Mouse (Mus musculus) brown adipose tissue, adult 24 weeks (tissue): ENCODE measurements around the gene Trmt61a. TPM values are rescaled to one million over a fixed set of nuclear protein-coding genes. Genes with fewer than 3 reads are reported as not detected.

Experiments
- H3K27ac ChIP-seq: fragments of 200-500 bp; replicated peaks from 2 replicates; pipeline ENCODE4 v1.5.1; 2012; ENCODE audit warnings: low read depth, mild to moderate bottlenecking, low read length
- H3K4me1 ChIP-seq: fragments of 200-500 bp; 2 replicates; pipeline ENCODE4 v1.6.1; 2012; ENCODE audit warnings: low read length, mixed read lengths; ENCODE audit not compliant: control insufficient read depth, insufficient read depth, insufficient read length
- H3K4me3 ChIP-seq: fragments of 200-500 bp; 2 replicates; pipeline ENCODE4 v1.5.1; 2012; ENCODE audit warnings: low read depth, mild to moderate bottlenecking, low read length, moderate library complexity; ENCODE audit not compliant: insufficient read depth
- polyA plus RNA-seq: library from polyadenylated mRNA; stranded (reverse); fragments of >200 nt; gene quantifications from 2 replicates; pipeline ENCODE4 v1.2.4, GENCODE M21; 2012; ENCODE audit not compliant: missing spikeins, insufficient read depth, insufficient read length

Trmt61a gene
- polyA plus RNA-seq, 1 experiment, result 2.9 TPM

- Histone ChIP-seq H3K27ac (no peak overlapping the region), H3K4me3 (no peak overlapping the region), H3K4me1 (peaks cover 10% of the 10 kb centered on the region)
These were observed 4.9 kb downstream of the Trmt61a start for GRCm38 (mm10) chr12:111682806-111683205.

GRCm38 (mm10) chr12:111686390-111686789 lies 8.5 kb downstream of the Trmt61a start:
- H3K4me3 ChIP-seq, result no peak overlapping the region
- H3K4me1 ChIP-seq, result peaks cover 14% of the 10 kb centered on the region
- no peak overlapping the region for H3K27ac ChIP-seq

GRCm38 (mm10) chr12:111687350-111688068 lies 9.6 kb downstream of the Trmt61a start:
- peaks cover 11% of the 10 kb centered on the region for H3K4me1 ChIP-seq
- H3K27ac ChIP-seq, result peak overlapping the region; percentile 74
- no peak overlapping the region for H3K4me3 ChIP-seq

- H3K27ac ChIP-seq, result peak overlapping the region; percentile 71
- peaks cover 11% of the 10 kb centered on the region for H3K4me1 ChIP-seq
- H3K4me3 ChIP-seq, result no peak overlapping the region
These were observed 10.1 kb downstream of the Trmt61a start for GRCm38 (mm10) chr12:111688069-111688428.

GRCm38 (mm10) chr12:111689426-111689825 lies 11.5 kb downstream of the Trmt61a start:
- Histone ChIP-seq H3K4me3 (no peak overlapping the region), H3K27ac (no peak overlapping the region), H3K4me1 (peaks cover 21% of the 10 kb centered on the region)

- Histone ChIP-seq H3K4me3 (no peak overlapping the region), H3K27ac (peak overlapping the region; percentile 8), H3K4me1 (peaks cover 27% of the 10 kb centered on the region)
These were observed 13.5 kb downstream of the Trmt61a start for GRCm38 (mm10) chr12:111691346-111691872.

- Histone ChIP-seq H3K4me3 (no peak overlapping the region), H3K27ac (no peak overlapping the region), H3K4me1 (peaks cover 29% of the 10 kb centered on the region)
These were observed 15.0 kb downstream of the Trmt61a start for GRCm38 (mm10) chr12:111692899-111693298.

GRCm38 (mm10) chr12:111693341-111694270 lies 15.7 kb downstream of the Trmt61a start:
- H3K4me1 ChIP-seq, result peaks cover 32% of the 10 kb centered on the region
- no peak overlapping the region for H3K4me3 ChIP-seq
- peak overlapping the region; percentile 55 for H3K27ac ChIP-seq

GRCm38 (mm10) chr12:111694271-111694781 lies 16.4 kb downstream of the Trmt61a start:
- Histone ChIP-seq H3K4me1 (peaks cover 35% of the 10 kb centered on the region), H3K27ac (peak overlapping the region; percentile 55), H3K4me3 (no peak overlapping the region)

- Histone ChIP-seq H3K4me1 (peaks cover 35% of the 10 kb centered on the region), H3K27ac (peak overlapping the region; percentile 41; the same call in 1 of the 2 replicates), H3K4me3 (no peak overlapping the region)
These were observed 17.2 kb downstream of the Trmt61a start for GRCm38 (mm10) chr12:111694880-111695804.

- no peak overlapping the region for H3K4me3 ChIP-seq
- no peak overlapping the region for H3K27ac ChIP-seq
- peaks cover 29% of the 10 kb centered on the region for H3K4me1 ChIP-seq
These were observed 18.3 kb downstream of the Trmt61a start for GRCm38 (mm10) chr12:111696239-111696638.

GRCm38 (mm10) chr12:111697708-111698107 lies 19.8 kb downstream of the Trmt61a start:
- Histone ChIP-seq H3K4me3 (no peak overlapping the region), H3K27ac (peak overlapping the region; percentile 60), H3K4me1 (peaks cover 29% of the 10 kb centered on the region)

- Histone ChIP-seq H3K4me3 (no peak overlapping the region), H3K27ac (peak overlapping the region; percentile 60), H3K4me1 (peaks cover 29% of the 10 kb centered on the region)
These were observed 20.5 kb downstream of the Trmt61a start for GRCm38 (mm10) chr12:111698346-111698913.

- Histone ChIP-seq H3K27ac (no peak overlapping the region), H3K4me3 (no peak overlapping the region), H3K4me1 (peaks cover 22% of the 10 kb centered on the region)
These were observed 21.6 kb downstream of the Trmt61a start for GRCm38 (mm10) chr12:111699542-111699941.
